Mouse (Mus musculus) megakaryocyte-erythroid progenitor cell, adult 5-6 weeks (primary cell): ENCODE data around the gene Dnase2b. TPM values are rescaled to one million over a fixed set of nuclear protein-coding genes. Genes with fewer than 3 reads are reported as not detected.

Source experiments
- ATAC-seq: replicated peaks from 2 replicates; pipeline ENCODE4 v1.8.0; 2016; ENCODE audit warnings: mild to moderate bottlenecking, inconsistent platforms; ENCODE audit not compliant: severe bottlenecking, poor library complexity, low FRiP score, low TSS enrichment
- total RNA-seq, 2 experiments: library from RNA; stranded (forward) in 1 of 2; stranded (reverse) in 1 of 2; fragments of 200-1000, 215-1000 nt in 1 of 2; fragments of >200 nt in 1 of 2; fragmentation: Nextera tagmentation in 1 of 2; gene quantifications; 2 replicates each; pipeline ENCODE4 v1.2.3; 2014 to 2017

Dnase2b gene
- total RNA-seq, 2 experiments from 2014 or later, result not detected

DNA sequence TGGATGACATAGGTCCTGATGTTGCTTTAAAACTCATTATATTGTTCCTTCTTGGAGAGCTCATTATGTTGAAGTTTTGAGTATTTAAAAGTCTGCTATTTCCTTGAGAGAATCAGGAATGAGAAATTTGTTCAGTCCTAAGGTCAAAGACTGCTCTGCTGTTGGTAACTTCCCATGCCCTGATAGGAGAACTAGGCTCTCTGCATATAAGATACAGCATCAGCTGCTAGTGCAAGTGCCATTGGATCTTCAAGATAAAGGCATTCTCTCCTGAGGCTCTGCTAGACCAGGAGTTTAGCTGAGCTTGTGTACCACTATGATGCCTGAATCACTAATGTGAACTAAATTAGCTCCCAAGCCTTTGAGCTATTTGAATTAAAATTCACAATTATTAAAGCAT lies 2.5 kb upstream of the Dnase2b start:
- 0 out of 2 replicates have a peak, but pooled peaks have one; percentile 31 for ATAC-seq

DNA sequence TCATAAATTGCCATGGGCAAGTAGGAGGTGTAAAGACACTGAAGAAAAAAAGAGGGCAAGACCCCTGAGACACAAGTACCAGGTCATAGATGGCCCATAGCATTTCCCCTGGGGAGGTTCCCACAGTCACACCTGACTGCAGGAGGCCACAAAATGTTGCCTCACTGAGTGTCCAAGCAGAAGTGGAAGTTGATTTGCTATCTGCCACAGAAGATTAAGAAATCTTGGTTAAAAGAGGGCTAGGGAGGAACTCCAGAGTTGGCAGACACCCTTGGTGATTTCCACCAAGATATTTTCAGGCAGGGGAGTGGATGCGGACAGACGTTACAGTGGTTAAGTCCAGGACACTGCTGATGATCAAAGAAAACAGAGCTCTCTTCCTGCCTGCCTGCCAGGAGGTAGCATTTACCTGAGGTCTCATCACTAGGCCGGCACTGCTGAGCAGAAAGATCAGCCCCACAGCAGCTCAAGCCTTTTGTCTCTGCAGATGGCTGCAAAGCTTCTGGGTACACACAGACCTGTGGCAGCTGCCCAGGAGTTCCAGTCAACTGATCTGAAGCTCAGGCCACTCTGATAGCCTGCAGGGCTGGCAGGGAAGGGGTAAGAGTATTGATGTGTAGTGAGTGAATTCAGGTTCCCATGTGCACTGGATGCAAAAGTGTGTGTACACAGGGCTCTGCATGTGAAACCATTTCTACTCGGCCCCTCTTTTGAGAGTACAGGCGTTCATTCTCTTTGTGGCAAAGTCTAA lies 1.3 kb upstream of the Dnase2b start:
- ATAC-seq, result 0 out of 2 replicates have a peak, but pooled peaks have one; percentile 13

- ATAC-seq, result no peak; the same call in 1 of the 2 replicates
Measured at GRCm38 (mm10) chr3:146611821-146612220, 3.6 kb downstream of the Dnase2b start.

- no peak for ATAC-seq
Measured at GRCm38 (mm10) chr3:146611261-146611660, 4.1 kb downstream of the Dnase2b start.

DNA sequence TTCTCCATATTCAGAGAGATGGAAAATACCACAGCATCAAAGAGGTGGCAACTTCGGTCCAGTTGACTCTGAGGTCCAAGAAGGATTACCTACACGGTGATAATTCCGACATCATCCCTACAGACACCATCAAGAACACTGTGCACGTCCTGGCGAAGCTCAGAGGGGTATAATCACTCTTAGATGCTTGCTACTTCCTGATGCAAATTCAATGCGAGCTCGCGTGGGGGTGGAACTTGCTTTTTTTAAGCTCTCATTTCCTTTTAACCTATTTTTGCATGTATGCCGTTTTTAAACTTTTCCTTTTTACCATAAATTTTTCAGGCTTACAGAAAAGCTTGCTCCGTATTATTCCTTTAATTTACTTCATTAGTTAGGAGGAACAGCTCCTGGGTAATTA lies 5.1 kb downstream of the Dnase2b start:
- no peak for ATAC-seq

DNA sequence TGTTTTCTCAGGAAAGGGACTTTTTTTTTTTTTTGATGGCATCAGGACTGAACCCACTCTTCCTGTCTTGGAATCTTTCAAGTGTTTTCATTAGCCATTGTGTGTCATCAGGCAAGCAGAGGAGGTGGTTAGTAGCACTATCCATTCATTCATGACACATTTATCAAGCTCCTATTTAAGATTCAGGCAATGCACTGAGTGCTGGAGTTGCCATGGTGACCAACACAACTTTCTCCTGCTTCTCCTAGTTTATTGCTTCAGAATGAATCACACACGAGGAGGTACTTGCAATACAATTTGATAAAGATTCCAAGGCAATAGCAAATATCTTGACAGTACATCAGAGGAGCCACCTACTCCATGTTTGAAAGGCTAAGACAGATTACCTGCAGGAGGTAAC lies 8.0 kb downstream of the Dnase2b start:
- ATAC-seq, result no peak

DNA sequence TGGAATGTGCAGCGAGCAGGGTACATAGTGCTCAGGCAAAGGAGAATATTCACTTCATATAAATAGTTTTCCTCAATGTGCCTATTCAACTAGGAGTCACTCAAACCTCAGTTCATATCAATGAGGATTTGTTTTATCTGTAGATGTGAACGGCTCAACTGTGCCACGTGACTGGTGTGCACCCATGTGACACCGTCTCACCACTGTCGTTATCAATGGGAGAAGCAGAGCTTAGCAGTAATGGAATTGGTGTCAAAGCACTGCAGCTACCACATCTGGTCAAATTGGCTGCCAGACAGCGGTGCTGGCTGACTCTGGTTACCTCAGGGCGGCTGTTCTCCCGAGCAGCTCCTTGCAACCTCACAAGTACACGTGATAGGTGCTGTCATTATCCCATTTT lies 10.7 kb downstream of the Dnase2b start:
- no peak for ATAC-seq

DNA sequence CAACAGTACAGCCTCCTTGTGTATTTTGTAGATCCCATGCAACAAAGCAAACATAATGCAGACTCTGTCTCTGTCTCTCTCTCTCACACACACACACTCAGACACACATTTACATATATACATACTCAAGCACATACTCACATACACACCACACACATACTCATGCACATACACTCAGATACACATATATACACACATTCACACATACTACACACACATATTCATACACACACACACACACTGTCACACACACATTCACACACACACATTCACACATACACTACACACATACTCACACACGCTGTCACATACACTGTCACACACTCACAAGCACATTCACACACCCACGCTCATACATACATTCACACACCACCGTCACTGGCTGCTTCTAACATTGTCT lies 12.9 kb downstream of the Dnase2b start:
- no peak for ATAC-seq

DNA sequence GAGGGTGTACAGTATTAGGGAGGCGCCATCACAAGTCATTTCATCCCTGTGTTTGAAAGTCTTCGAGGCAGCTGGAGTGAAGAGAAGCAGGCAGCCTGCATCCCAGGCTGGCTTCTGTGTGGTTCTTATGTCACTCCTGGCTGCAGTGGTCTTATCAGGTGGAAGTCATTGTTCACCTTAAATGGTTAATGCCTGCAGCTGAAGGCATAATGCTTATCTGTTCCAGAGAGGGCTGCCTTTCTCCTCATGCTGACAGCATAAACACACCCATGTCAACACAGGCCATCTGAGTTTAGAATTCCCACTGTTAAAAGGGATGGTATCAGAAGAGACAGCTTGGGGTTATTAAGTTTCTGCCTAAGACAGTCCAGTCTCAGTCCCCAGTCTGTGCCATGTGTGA lies 14.2 kb downstream of the Dnase2b start:
- ATAC-seq, result peak; percentile 93

- no peak for ATAC-seq
Measured at GRCm38 (mm10) chr3:146599198-146599900, 16.0 kb downstream of the Dnase2b start.

GRCm38 (mm10) chr3:146598411-146598810 lies 17.0 kb downstream of the Dnase2b start:
- no peak for ATAC-seq

- ATAC-seq, result no peak
Measured at GRCm38 (mm10) chr3:146596864-146597263, 18.5 kb downstream of the Dnase2b start.

- ATAC-seq, result no peak
Measured at GRCm38 (mm10) chr3:146596387-146596786, 19.0 kb downstream of the Dnase2b start.

GRCm38 (mm10) chr3:146595440-146595839 lies 20.0 kb downstream of the Dnase2b start:
- no peak for ATAC-seq

- ATAC-seq, result no peak
Measured at GRCm38 (mm10) chr3:146591601-146592000, 23.8 kb downstream of the Dnase2b start.

DNA sequence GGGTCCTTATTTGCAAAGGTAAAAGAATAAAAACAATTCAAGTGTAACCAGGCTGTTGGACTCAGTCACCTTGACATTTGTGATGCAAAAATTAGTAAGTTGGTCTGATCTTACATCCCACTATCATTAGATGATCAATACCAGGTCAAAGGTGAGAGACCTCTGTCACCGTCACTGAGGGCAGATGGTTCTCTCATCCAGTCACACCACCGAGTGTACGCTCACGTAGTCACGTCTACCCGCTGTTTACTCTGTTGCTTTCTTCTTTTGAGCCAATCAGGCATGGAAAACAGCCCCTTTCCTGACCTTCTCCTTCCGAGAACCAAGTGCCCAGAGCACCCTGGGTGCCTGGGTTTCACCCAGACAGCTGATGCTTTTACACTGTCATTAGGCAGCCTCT lies 24.2 kb downstream of the Dnase2b start:
- no peak for ATAC-seq

- ATAC-seq, result no peak
Measured at GRCm38 (mm10) chr3:146589523-146589922, 25.9 kb downstream of the Dnase2b start.

- no peak for ATAC-seq
Measured at GRCm38 (mm10) chr3:146586616-146587015, 28.8 kb downstream of the Dnase2b start.

DNA sequence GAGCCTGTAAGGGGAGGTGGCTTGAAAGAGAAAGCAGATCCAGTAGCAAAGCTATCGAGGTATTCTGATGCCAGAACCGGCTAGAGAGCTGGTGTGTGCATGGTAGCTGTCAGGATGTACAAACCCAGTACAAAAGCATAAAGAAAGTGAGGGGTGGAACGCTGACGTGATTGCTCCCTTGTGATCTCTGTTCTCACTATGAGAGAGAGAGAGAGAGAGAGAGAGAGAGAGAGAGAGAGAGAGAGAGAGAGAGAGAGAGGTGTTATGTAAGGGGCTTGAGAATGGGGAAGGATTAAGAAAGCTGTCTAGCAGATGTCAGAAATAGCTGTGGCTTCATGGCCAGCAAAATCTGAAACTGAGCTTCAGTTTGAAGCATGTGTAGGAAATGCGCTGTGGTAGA lies 31.5 kb downstream of the Dnase2b start:
- peak; percentile 59 for ATAC-seq

DNA sequence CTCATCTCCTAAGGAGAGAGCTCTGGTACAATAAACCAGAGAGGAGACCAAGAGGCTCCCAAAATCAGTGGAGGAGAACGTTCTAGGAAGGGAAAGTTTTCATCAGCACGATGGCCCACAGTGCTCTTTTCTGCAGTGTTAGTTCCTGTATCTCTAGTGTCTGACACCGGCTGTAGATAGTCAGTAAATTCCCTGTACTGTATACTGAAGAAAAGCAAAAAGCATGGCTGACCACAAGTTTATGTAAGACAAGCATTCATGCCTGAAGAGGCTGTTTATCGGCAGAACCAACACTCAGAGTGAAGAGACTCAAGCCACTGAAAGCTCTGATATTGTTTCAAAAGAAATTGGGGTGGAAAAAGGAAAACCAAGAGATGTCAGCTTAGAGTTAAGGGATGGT lies 31.9 kb downstream of the Dnase2b start:
- peak; percentile 52 for ATAC-seq
